17 mouse cellular contexts compared by ENCODE assay signal in the genomic region with DNA sequence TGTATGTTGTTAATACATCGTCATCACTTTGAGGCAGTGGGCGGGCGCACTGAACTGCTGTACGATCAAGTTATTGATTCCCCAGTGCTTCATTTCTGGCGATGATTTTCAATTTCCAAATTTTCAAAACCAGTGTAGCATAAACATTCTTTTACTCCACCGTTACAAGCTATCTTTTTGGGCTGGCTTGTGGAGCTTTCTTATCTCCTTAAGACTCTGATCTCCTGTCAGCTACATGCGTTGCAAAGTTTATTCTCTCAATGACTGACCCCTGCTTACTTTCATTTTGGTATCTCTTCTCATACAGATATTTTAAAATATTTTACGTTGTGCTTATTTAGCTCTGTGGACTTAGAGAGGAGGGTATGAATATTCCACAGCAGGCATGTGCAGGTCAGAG.
"Had no signal": no experiment of that assay in that cellular context is flagged by ENCODE, and none has a peak within 500 bp of the region (broad histone marks: within the 10 kb centered on the region; RNA-seq: fewer than 3 reads in every experiment).

No protein-coding gene starts in this region.

- ATAC-seq: lung, postnatal 0 days; midbrain, embryonic 13.5 days; midbrain, embryonic 15.5 days had no signal

- H3K9me3 ChIP-seq: liver, embryonic 15.5 days; lung, embryonic 15.5 days; midbrain, embryonic 13.5 days; midbrain, embryonic 15.5 days; neural tube, embryonic 12.5 days; stomach, embryonic 15.5 days had no signal

- H3K4me3 ChIP-seq: liver, embryonic 15.5 days; lung, embryonic 15.5 days; midbrain, embryonic 13.5 days; midbrain, embryonic 15.5 days; neural tube, embryonic 12.5 days; stomach, embryonic 15.5 days had no signal

- H3K27ac ChIP-seq: liver, embryonic 15.5 days; lung, embryonic 15.5 days; macrophage; midbrain, embryonic 13.5 days; midbrain, embryonic 15.5 days; neural tube, embryonic 12.5 days; stomach, embryonic 15.5 days; stomach, postnatal 0 days had no signal

- H3K9ac ChIP-seq: liver, embryonic 15.5 days; lung, embryonic 15.5 days; midbrain, embryonic 13.5 days; midbrain, embryonic 15.5 days; neural tube, embryonic 12.5 days; stomach, embryonic 15.5 days had no signal

- DNase-seq: lung, adult 18-20 months; lung, postnatal 14 days; lung, postnatal 36 days; right cerebral cortex, postnatal 14 days; thymus, adult 2 months; thymus, postnatal 25 days; thymus, postnatal 4 days had no signal

- H3K27me3 ChIP-seq: liver, embryonic 15.5 days; lung, embryonic 15.5 days; midbrain, embryonic 13.5 days; midbrain, embryonic 15.5 days; neural tube, embryonic 12.5 days; stomach, embryonic 15.5 days had no signal

- H3K4me2 ChIP-seq: liver, embryonic 15.5 days; lung, embryonic 15.5 days; midbrain, embryonic 11.5 days; midbrain, embryonic 13.5 days; midbrain, embryonic 15.5 days; neural tube, embryonic 12.5 days; stomach, embryonic 15.5 days had no signal

- H3K36me3 ChIP-seq: liver, embryonic 15.5 days; lung, embryonic 15.5 days; midbrain, embryonic 13.5 days; midbrain, embryonic 15.5 days; neural tube, embryonic 12.5 days; stomach, embryonic 15.5 days had no signal

- H3K4me1 ChIP-seq: liver, embryonic 15.5 days; lung, embryonic 15.5 days; midbrain, embryonic 13.5 days; midbrain, embryonic 15.5 days; neural tube, embryonic 12.5 days; stomach, embryonic 15.5 days had no signal
